Mouse (Mus musculus) c-Kit-negative CD71-positive TER-119-positive erythroid progenitor cells, embryonic 14.5 days (primary cell): ENCODE results near the gene Eomes.

Source experiments
- DNase-seq: peaks from one replicate; pipeline ENCODE4 v3.0.0-alpha.2; 2013; ENCODE audit warnings: low read depth, low spot score

Eomes gene

DNA sequence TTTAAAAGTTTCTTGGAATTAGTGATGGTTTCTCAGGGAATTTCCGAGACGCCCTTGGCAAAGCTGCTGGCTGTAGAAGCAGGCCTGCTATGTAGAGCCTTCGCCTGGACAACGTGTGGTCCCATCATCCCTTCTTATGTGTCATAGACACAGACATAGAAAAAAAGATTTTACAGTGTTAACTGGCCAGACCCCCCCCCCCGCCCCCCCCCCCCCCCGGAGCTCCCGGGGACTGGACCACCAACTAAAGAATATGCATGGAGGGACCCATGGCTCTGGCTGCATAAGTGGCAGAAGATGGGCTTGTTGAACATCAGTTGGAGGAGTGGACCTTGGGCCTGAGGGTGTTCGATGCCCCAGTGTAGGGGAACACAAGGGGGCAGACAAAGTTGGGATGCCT lies 39.6 kb downstream of the Eomes start:
- no peak for DNase-seq

- DNase-seq = no peak
Measured at GRCm38 (mm10) chr9:118519101-118519500, 41.1 kb downstream of the Eomes start.

DNA sequence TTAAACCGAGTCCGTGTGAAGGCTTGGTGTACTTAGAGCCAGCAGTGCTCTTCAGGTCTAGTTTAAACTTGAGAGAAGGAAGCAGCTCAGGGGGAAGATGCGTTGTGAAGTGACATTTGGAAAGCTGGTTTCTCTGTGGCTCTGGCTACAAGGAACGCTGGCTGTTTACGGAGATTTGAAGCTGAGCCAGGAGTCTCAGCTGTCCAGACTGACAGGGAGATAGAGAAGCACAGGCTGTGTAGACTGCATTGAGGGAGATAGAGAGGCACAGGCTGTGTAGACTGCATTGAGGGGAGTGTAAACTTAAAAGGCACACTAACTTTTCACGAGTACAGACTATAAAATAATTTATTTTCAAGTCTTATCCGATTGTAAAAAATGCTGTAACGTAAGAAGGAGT lies 42.0 kb downstream of the Eomes start:
- no peak for DNase-seq

DNA sequence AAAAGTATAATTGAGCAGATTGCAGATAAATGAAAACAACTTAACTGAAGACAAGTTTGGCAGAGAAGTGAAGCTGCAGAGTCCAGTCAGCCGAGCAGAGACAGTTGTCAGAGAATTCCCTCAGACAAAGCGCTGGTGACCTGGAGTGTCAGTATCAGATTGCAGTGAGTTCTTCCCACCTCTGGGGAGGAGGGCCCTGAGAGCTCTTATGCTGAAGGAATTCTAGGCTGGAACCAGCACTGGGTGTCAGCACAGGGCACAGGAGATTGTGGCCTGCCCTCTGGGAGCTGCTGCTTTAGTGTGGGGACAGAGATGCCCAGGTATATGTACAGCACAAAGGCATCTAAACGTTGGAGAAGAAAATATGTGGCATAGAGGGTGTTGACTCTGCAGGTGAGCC lies 42.8 kb downstream of the Eomes start:
- DNase-seq = no peak

GRCm38 (mm10) chr9:118521659-118522058 lies 43.6 kb downstream of the Eomes start:
- DNase-seq = no peak

DNA sequence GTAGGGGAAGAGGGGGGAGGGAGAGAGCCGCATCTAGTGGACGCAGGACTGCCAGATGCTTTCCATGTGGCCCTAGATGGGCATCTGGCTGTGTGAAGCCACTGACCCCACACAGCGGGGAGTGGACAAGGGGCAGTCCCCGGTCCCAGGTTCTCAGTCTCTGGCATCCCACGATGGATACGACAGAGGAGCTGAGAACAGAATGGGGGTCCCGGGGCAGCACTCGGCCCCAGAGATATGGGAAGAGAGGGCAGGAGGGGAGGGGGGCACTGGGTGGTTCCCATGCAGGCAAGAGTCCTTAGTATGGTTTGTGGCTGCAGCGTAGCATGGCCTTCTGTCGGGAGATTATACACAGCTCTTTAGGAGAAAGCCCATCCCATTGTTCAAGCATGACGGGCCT lies 45.7 kb downstream of the Eomes start:
- no peak for DNase-seq

DNA sequence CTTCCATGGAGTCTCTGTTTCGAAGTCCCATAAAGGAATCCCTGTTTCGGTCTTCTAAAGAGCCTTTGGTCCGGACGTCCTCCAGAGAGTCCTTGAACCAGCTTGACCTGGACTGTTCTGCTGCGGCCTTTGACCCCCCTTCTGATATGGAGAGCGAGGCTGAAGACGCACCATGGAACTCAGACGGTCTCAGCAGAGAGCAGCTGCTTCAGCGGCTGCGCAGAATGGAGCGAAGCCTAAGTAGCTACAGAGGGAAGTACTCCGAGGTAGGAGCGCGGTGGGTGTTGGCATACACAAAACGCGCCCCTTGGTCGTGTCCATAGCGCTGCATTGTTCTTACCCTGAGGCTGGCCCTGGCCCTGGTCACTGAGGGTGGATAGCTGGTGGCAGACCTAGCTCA lies 49.0 kb downstream of the Eomes start:
- no peak for DNase-seq

DNA sequence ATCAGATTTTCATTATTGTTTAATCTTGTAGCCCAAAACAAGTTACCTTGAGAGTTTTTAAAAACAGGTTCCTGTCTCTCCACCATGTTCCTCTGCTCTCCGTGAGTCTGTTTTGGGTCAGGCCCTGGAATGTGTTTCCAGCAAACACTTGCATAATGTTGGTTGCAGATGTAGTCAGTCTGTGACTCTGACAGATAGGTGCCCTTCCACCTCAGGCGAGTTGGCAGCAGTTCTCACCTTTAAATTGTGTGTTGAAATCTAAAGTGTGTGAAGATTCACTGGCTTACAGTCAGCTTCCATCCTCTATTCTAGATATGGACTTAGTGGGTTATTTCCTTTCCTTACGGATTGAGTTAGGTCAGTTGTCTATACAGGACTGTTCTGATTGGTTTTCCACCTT lies 51.8 kb downstream of the Eomes start:
- no peak for DNase-seq

- DNase-seq = no peak
Measured at GRCm38 (mm10) chr9:118530679-118531078, 52.7 kb downstream of the Eomes start.

GRCm38 (mm10) chr9:118532516-118533205 lies 54.6 kb downstream of the Eomes start:
- no peak for DNase-seq
